Mouse (Mus musculus) embryo, embryonic 11 days (tissue): Measurements from ENCODE around the gene Tmem254a.
"Not testable (repeated sequence)": the region's sequence is repeated elsewhere in the genome, so short reads cannot be mapped to it uniquely, and the experiment has no call there.

ENCODE experiments used
- DNase-seq: peaks from one replicate; pipeline ENCODE4 v3.0.0-alpha.2; 2015

Tmem254a gene

DNA sequence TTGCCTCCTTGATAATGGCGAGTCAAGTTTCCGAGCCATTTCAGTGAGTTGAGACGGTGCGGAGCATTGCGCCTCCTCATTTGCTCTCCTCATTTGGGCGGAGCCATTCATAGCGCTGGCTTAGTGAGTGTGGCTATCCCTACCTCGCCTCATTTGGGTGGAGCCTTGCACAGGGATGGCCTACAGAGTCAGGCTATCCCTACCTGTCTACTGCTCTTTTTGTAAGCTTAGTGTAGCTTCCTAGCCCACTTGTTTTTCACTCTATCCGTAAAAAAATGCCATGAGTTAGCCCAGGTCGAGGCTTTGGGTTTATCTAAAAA, at the start of gene Tmem254a:
Tmem254a (minus strand) TSS at position 111 of the 320 bp plus-strand sequence.
- not testable (repeated sequence) for DNase-seq

DNA sequence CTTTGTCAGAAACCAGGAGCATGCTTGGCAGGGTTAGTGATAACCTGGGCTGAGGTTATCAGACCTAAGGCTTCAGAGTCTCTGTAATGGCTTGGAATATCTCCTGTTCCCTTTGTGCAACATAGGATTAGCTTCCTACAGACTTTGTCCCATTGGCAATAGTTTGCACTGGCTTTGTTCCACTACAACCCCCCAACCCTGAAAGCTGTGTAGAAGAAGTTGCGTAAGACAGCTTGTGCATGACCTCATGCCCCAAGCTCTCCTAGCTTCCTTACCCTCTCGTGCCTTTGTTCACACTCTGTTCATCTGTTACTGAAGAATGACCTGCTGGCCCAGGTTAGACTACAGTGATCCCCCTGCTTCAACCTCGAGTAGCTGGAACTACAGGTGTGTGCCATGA, 30.4 kb upstream of the Tmem254a start:
- not testable (repeated sequence) for DNase-seq

DNA sequence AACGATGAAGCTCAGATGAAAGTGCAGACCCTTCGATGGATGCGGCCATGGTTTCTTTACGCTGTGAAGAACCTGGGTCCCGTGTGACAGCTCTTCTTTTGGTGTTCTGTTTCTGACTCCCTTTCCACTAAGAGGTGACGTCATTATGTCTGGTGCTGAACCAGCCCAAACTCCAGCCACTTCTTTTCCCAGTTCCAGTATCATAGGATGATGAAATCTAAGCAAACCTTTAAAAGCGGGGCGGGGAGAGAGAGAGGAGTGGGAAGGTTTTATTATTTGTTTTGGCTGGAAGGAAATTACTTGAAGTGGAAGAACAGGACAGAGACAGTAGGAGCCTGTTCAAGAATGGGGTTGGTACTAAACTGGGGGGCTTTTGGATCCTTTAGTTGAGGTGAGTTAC, 10.5 kb upstream of the Tmem254a start, which contains the start of gene Cphx1:
Cphx1 (plus strand) TSS at position 301 of the 400 bp plus-strand sequence.
- not testable (repeated sequence) for DNase-seq

DNA sequence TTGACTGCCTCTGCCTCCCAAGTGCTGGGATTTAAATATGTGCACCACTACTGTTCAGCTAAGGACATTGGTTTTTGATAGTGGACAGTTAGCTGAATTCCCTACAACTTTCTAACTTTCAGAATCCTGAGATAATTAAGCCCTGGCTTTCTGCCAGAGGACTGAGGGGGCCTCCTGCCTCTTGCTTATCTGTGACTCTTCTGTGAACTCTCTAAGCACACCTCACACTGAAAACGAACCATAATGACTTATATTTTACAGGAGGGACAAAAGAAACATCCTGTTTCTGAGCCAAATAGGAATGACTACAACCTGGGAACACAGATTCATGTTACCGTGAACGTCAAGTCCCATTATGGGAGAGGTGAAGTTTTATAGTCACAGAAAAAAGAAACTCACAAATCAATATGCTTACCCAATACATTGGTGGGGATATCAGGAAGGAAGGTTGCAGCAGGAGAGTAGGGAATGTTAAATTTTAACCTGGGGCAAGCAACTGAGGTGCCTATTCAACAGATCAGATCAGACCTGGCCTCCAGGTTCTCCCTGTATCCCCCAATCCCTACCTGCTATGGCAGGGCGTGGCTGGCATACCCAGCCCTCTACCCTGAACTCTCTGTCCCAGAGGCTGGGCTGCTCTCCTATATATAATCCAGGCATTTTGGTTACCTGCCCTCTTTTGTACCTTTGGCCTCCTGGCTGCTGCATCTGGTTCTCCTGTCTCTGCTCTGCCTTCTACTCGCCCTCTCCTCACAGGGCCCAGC, 9.6 kb upstream of the Tmem254a start:
- DNase-seq = not testable (repeated sequence)

DNA sequence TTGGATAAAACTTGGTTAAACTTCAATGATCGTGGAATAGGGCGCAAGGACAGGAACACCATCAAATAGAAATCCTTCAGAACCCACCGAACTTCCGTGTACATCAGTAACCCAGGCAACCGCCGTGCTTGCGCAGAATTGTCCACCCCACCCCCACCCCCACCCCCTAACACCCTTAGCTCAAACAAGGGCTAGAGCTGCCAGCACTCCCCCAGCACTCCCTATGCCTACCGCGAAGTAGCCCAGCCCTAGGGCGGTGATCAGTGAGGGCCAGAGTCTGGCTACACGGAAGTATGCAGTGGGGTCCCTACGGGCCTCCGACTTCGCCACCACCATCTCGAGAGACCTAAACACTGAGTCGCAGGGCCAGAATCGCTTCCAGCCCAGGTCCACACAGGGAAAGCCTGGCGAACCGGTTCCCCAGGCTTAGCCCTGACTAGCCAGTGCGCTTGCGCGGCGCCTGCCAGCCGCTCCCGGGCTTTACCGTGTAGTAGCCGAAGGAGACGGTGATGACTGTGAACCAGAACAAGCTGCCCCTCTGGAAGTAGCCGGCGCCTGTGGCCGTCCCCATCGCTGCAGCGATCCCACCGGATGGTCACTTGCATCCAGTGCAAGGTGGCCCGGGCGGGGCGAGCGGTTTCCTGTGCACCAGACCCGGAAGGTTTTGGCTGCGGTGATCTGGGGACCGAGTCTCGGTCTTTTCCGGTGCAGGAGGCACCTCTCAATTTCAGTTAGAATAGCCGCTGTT, 484 bp downstream of the Tmem254a start:
- not testable (repeated sequence) for DNase-seq

DNA sequence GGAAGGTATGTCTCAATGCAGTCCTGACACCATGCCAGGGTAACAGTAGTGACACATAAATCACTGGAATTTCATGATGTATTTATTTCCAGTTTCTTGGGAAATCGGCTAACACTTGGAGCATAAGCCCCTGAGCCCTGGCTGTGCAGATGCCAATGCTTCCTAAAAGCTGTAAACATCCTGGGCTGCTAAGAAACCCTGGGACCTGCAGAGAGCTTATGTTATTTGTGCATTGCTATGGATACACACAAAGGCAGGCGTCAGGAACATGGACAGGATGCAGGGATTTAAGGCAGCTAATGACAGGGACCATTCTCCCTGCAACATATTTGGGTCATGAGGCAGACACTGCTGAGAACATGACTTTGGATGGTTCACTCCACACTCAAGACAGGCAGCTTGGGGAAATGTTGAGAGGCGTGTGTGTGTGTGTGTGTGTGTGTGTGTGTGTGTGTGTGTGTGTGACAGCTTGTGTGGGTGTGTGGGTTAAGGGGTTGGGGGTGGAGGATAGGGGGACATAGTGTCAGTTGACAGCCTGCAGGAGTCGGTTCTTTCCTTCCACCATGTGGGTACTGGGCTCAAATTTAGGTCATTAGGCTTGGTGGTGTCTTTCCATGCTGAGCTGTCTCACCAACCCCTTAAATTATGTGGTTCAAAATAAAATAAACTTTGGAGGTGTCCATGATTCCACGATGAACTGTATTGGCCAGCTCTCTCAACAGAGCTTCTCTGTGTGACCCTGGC, 8.9 kb downstream of the Tmem254a start:
- not testable (repeated sequence) for DNase-seq

DNA sequence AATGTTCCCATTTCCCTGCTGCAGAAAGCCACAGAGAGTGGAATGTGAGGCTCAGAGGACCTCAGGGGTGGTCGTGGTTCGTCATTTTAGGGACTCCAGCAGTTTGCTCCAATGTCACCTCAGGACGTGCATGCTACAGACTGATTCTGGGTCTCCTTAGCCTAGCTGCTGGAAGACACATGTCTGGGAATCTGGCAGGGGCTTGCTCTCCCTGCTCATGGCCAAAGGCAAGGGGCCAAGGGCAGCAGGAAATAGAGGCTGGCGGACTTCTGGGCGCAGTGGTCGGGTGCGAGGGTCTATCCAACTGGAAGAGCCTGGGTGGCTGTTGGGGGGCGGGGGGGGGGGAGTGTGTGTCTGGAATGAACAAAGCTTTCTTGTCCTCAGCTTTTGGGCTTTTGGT, 18.5 kb downstream of the Tmem254a start:
- DNase-seq = not testable (repeated sequence)

DNA sequence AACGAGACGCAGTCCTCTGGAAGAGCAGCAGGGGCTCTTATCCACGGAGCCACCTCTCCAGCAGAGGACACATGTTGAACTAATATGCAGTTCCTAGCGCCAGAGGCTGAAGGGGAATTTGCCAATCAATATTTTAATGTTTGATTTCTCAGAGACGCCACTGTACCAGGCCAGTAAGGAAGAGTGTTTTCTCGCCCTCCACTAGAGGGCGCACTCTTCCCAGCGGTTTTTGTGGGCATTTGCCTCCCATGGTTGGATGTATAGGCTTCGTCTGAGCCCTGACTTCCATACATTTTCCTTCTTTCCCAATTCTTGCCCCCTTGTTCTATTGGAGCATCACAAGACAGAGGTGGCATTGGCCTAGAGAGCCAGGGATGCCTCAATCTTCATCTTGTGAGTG, 20.2 kb downstream of the Tmem254a start:
- DNase-seq = not testable (repeated sequence)

DNA sequence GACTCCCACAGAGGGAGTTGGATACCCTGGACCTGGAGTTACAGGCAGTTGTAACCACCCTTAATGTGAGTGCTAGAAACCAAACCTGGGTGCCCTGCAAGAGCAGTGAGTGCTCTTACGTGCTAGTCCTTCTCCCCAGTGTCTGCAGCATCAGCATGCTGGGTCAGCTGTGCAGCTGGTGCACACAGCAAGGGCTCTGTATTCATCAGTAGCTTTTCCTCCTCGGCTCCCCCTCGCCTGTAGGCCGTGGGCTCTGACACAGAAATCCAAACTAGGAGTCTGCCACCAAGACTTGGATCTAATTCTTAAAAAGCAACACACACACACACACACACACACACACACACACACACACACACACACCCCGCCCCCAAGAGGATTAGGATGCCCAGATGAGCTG, 22.2 kb downstream of the Tmem254a start:
- DNase-seq = not testable (repeated sequence)

DNA sequence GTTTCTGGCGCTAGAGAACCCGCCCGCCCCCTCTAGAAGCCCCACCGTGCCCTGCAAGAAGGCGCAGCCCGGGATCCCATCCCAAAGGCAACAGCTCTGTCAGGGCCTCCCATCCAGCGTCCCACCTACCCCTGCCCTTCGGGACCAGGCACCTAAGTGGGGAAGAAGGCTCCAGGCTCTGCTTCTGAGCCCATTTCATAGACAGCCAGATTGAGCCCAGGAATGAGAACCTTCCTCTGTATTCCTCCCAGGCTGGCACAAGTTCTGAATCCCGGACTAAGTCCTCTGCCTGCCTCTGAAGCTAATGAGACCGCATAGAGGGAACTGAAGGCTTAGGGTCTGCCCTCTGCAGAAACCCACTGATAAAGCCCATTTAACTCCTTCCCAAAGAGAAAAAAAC, 24.5 kb downstream of the Tmem254a start, which contains the start of gene Plac9a:
Plac9a (minus strand) TSS at position 101 of the 400 bp plus-strand sequence.
- not testable (repeated sequence) for DNase-seq

DNA sequence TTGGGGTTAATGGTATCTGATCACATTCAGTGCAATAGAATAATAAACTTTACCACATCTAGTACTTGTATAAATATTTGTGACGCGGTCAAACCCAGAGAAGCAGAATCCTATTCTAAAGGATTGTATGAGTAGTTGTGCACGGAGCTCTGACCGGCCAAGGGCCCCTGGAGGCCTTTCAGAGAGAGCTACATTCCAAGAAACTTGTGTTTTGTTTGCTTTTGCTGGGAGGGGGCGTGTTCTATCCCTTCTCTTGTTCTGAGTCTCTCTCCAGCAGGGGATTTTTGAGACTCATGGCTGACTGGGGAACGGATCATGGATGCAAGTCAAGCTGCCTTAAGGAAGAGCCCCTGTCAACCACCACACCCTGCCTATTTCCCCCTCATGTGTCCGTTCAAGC, 31.8 kb downstream of the Tmem254a start:
- DNase-seq = not testable (repeated sequence)

DNA sequence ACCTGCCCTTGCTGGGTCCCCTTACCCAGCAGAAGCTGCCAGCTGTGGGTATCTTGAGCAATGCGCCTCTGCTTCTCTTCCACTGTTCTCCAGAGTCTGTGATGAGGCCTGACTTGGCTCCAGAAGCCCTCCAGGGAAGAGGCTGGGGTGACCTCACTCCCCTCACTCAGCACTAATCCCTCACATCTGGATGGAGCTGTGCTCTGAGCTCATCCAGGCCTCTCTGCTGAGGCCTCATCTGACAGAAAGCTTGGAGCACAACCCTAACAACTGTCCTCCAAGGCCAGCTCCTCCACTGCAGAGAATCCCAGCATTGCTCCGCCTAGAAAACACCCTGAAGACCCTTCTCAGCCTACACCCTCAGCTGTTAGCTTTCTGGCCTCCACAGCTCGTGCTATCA, 32.9 kb downstream of the Tmem254a start:
- not testable (repeated sequence) for DNase-seq

DNA sequence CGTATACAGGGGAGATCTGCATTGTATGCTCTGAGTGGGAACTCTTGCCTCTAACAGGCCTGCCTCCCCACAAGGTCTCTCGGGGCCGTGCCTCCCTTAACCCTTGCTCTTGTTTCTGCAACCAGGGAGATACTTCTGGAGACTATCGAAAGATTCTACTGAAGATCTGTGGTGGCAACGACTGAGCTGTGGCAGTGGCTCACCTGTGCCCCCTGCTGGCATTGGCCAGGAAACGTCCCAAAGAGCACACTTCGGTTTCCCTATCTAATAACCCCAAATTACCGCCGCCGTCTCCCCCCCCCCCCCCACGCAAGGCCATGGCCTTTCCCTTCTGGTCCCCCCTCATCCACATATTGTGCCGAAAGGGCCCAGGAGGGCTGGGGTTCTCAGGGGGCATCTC, 41.6 kb downstream of the Tmem254a start:
- DNase-seq = not testable (repeated sequence)

DNA sequence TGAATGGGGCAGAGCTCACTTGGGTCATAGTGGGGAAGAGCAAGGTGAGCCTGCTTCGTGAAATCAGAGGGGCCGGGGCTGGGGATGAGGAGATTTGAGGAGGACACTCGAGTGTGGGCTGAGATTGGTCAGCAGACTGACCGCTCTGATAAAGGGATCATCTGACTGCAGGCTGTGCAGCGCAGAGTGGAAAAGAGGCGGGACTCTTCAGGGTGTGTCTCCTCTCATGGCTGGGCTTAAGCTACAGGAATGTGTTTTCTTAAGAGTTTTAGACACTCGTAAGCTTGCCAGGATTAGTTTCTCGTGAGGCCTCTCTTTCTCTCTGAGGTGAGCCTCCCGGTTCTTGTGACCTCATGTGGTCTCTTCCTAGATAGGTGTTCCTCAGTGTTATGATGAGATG, 45.7 kb downstream of the Tmem254a start:
- DNase-seq = not testable (repeated sequence)

DNA sequence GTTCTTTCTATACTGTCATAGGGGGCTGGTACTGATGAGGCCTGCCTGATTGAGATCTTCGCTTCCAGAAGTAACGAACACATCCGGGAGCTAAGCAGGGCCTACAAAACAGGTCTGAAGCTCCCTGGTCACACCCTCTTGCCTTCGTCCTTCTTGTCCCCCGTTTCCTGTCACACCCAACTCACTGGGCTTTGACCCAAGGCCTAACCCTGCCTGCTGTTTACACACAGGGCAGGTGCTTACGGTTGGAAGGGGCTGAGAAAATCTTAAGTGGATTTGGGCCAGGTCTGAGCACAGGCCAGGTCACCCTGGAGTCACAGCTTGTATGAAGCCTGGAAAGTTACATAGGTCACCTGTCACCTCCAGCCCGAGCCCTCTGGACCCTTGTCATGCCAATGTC, 50.8 kb downstream of the Tmem254a start:
- not testable (repeated sequence) for DNase-seq
